Mouse (Mus musculus) heart, adult 2 months (tissue): ENCODE data around the gene Evi2b. TPM values are rescaled to one million over a fixed set of nuclear protein-coding genes. Genes with fewer than 3 reads are reported as not detected.

Source experiments
- DNase-seq, 2 experiments: peaks; one replicate each; pipeline ENCODE4 v3.0.0; 2021
- H3K27ac ChIP-seq: fragments of 200-600 bp; 2 replicates; pipeline ENCODE4 v1.8.1; 2022
- H3K27me3 ChIP-seq: fragments of 200-500 bp; 2 replicates; pipeline ENCODE4 v1.6.1; 2012; ENCODE audit warnings: mild to moderate bottlenecking, low read length, inconsistent platforms, mixed read lengths; ENCODE audit not compliant: control insufficient read depth, insufficient read depth
- H3K36me3 ChIP-seq: fragments of 200-500 bp; 2 replicates; pipeline ENCODE4 v1.6.1; 2012; ENCODE audit warnings: low read length, inconsistent platforms; ENCODE audit not compliant: control insufficient read depth, insufficient read depth
- H3K4me1 ChIP-seq: fragments of 200-500 bp; 2 replicates; pipeline ENCODE4 v1.6.1; 2011; ENCODE audit warnings: low read length; ENCODE audit not compliant: control insufficient read depth, insufficient read depth
- H3K4me3 ChIP-seq: fragments of 200-600 bp; 2 replicates; pipeline ENCODE4 v1.8.1; 2022
- H3K79me2 ChIP-seq: fragments of 200-500 bp; replicated peaks from 2 replicates; pipeline ENCODE4 v1.6.1; 2012; ENCODE audit warnings: mild to moderate bottlenecking, inconsistent platforms, low read length, moderate library complexity, mixed read lengths; ENCODE audit not compliant: control insufficient read depth, insufficient read depth
- H3K9ac ChIP-seq: fragments of 200-500 bp; 2 replicates; pipeline ENCODE4 v1.6.1; 2012; ENCODE audit warnings: low read depth, mild to moderate bottlenecking, control low read depth, inconsistent platforms, low read length, mixed read lengths
- CTCF ChIP-seq: fragments of 200-600 bp; IDR thresholded peaks from 2 replicates; pipeline ENCODE4 v1.8.1; 2022; ENCODE audit warnings: antibody characterized with exemption, mild to moderate bottlenecking, moderate library complexity
- EP300 ChIP-seq: fragments of 200-500 bp; IDR thresholded peaks from 2 replicates; pipeline ENCODE4 v1.6.1; 2011; ENCODE audit warnings: low read depth, low read length, control low read depth; ENCODE audit not compliant: insufficient read depth
- POLR2A ChIP-seq: fragments of 200-500 bp; IDR thresholded peaks from 2 replicates; pipeline ENCODE4 v1.6.1; 2011; ENCODE audit warnings: mild to moderate bottlenecking, low read depth, low read length, control low read depth; ENCODE audit not compliant: insufficient read depth
- WGBS: fragments of 180-500 bp; shearing (Covaris S2); methylation state at CpG from one replicate; pipeline ENCODE4 v1.1.7; 2018; 5-methylcytosine and 5-hydroxymethylcytosine counted together
- intact Hi-C: fragments of 180-260 bp; cut with DNase I; formaldehyde crosslinking; loops from one replicate; pipeline ENCODE4 v1.15.1; 2025
- polyA plus RNA-seq: library from polyadenylated mRNA; depleted of rRNA; stranded (reverse); fragments of >200 nt; gene quantifications from 2 replicates; pipeline ENCODE4 v1.2.3, GENCODE M21; 2012
- total RNA-seq, 2 experiments: library from RNA; stranded (reverse); gene quantifications; 2 replicates each; pipeline ENCODE4 v1.2.3; 2021

Gene Evi2b
- total and polyA plus RNA-seq, 3 experiments = 0.43 to 4.2 (median 1.0) TPM

DNA sequence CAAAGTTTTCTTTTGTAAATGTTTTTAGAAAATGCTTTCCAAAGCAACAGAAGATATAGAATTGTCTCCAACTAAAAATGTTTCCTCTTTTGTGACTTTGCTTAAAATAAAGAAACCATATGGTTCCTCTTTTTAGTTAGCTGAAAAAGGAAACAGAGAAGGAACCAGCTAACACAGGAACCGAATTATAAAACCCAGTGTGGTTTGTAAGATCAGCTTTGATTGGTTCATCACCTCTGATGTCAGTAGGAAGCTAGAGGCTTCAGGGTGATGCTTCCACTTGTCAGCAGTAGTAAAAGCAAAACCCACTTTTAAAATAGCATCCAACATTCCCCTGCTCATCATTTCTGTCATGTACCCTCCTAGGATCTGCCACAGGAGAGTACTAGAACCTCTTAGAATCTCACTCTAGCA, 3.7 kb downstream of the Evi2b start:
- no peak overlapping the region for H3K4me3 ChIP-seq
- no peaks in the 10 kb centered on the region for H3K27me3 ChIP-seq
- no peaks in the 10 kb centered on the region for H3K36me3 ChIP-seq
- intact Hi-C loops = no loop called here
- 54% methylated on average over 1 of the region's 1 CpGs for WGBS
- H3K4me1 ChIP-seq = no peaks in the 10 kb centered on the region
- no peaks in the 10 kb centered on the region for H3K79me2 ChIP-seq
- TF ChIP-seq POLR2A = no peak
- no peak for TF ChIP-seq CTCF
- TF ChIP-seq EP300 = no peak
- no peak overlapping the region for H3K9ac ChIP-seq
- no peak for DNase-seq
- no peak overlapping the region for H3K27ac ChIP-seq

- no peak for DNase-seq
- TF ChIP-seq CTCF = no peak
- TF ChIP-seq EP300 = no peak
- no peak for TF ChIP-seq POLR2A
- WGBS = 85% methylated on average over 6 of the region's 6 CpGs
- intact Hi-C loops = no loop called here
- Histone ChIP-seq H3K27ac (no peak overlapping the region), H3K79me2 (no peaks in the 10 kb centered on the region), H3K9ac (no peak overlapping the region), H3K27me3 (no peaks in the 10 kb centered on the region), H3K4me1 (no peaks in the 10 kb centered on the region), H3K36me3 (no peaks in the 10 kb centered on the region), H3K4me3 (no peak overlapping the region)
Observed at GRCm38 (mm10) chr11:79519299-79519698, 4.3 kb downstream of the Evi2b start.

GRCm38 (mm10) chr11:79515798-79516197, 7.8 kb downstream of the Evi2b start:
- H3K9ac ChIP-seq = no peak overlapping the region
- H3K27ac ChIP-seq = no peak overlapping the region
- H3K4me3 ChIP-seq = no peak overlapping the region
- TF ChIP-seq CTCF (no peak), EP300 (no peak), POLR2A (no peak)
- H3K4me1 ChIP-seq = no peaks in the 10 kb centered on the region
- WGBS = 98% methylated on average over 2 of the region's 2 CpGs
- no peaks in the 10 kb centered on the region for H3K27me3 ChIP-seq
- no peak for DNase-seq
- no peaks in the 10 kb centered on the region for H3K36me3 ChIP-seq
- intact Hi-C loops = no loop called here
- no peaks in the 10 kb centered on the region for H3K79me2 ChIP-seq

DNA sequence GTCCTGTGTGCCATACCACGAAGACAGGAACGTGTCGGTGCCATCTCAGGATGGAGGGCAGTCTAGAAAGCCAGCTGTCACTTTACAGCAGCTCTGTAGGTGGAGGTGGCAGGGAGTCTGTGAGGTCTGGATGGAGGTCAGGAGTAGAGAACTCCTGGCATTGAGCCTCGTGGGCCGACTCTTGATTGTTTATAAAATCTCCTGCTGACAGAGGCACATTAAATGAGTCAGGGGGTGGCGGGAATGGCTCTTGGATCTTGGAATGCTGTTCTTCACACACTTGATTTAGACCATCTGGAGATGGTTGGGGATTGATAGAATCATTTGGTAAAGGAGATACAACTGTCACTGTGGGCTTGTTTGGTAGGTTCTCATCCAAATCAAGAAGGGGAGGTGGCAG, 8.2 kb downstream of the Evi2b start:
- intact Hi-C loops = no loop called here

DNA sequence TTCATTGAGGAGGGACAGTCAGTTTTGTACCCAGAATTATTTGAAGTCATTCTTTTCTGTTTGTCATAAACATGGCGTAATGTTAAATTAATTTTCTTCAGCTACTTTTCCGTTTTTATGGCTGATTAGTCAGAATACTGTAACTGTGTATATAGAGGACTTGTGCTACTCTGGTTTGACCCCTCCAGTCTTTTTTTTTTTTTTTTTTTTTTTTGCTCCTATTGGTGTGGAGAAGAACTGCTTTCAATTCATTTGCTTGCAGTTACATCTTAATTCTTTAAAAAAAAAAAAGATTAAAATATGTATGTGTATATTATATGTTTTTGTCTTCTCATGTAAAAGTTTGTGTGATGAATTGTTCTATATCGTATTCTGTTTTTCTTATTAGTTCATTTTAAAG, 11.6 kb downstream of the Evi2b start:
- Histone ChIP-seq H3K36me3 (no peaks in the 10 kb centered on the region), H3K9ac (no peak overlapping the region), H3K27ac (no peak overlapping the region), H3K4me1 (no peaks in the 10 kb centered on the region), H3K27me3 (no peaks in the 10 kb centered on the region), H3K79me2 (no peaks in the 10 kb centered on the region), H3K4me3 (no peak overlapping the region)
- no peak for DNase-seq
- intact Hi-C loops = no loop called here
- 92% methylated on average over 3 of the region's 3 CpGs for WGBS
- TF ChIP-seq EP300 = no peak
- no peak for TF ChIP-seq POLR2A
- no peak for TF ChIP-seq CTCF

More for the DNA sequence above, 8.2 kb downstream of the Evi2b start:
- Histone ChIP-seq H3K27ac (no peak overlapping the region), H3K36me3 (no peaks in the 10 kb centered on the region), H3K27me3 (no peaks in the 10 kb centered on the region), H3K4me1 (no peaks in the 10 kb centered on the region), H3K79me2 (no peaks in the 10 kb centered on the region), H3K9ac (no peak overlapping the region), H3K4me3 (no peak overlapping the region)
- DNase-seq = no peak
- WGBS = 75% methylated on average over 6 of the region's 6 CpGs
- TF ChIP-seq CTCF (no peak), POLR2A (no peak), EP300 (no peak)

- H3K79me2 ChIP-seq = no peaks in the 10 kb centered on the region
Observed at GRCm38 (mm10) chr11:79504506-79504905, 19.1 kb downstream of the Evi2b start.

GRCm38 (mm10) chr11:79503845-79504244, 19.7 kb downstream of the Evi2b start, which contains the start of gene Omg:
TSS of gene Omg (minus strand) at chr11:79504084.
- H3K9ac ChIP-seq = no peak within 1 kb of the TSS
- TF ChIP-seq EP300 (no peak), POLR2A (no peak), CTCF (no peak)
- H3K79me2 ChIP-seq = no peaks in the 10 kb centered on the region
- H3K27me3 ChIP-seq = no peaks in the 10 kb centered on the region
- intact Hi-C loops = no loop called here
- no peak for DNase-seq
- WGBS = 63% methylated on average over 8 of the region's 8 CpGs
- H3K27ac ChIP-seq = no peak within 1 kb of the TSS
- H3K36me3 ChIP-seq = no peaks in the 10 kb centered on the region
- no peak within 1 kb of the TSS for H3K4me3 ChIP-seq
- no peaks in the 10 kb centered on the region for H3K4me1 ChIP-seq

More at GRCm38 (mm10) chr11:79504506-79504905, 19.1 kb downstream of the Evi2b start:
- Histone ChIP-seq H3K4me3 (no peak overlapping the region), H3K27ac (no peak overlapping the region), H3K9ac (no peak overlapping the region), H3K27me3 (no peaks in the 10 kb centered on the region), H3K4me1 (no peaks in the 10 kb centered on the region), H3K36me3 (no peaks in the 10 kb centered on the region)
- no peak for TF ChIP-seq POLR2A
- no peak for TF ChIP-seq EP300
- TF ChIP-seq CTCF = no peak
- intact Hi-C loops = no loop called here
- WGBS = 92% methylated on average over 7 of the region's 7 CpGs
- DNase-seq = no peak
